Mouse (Mus musculus) layer of hippocampus, adult 9-10 months (tissue): ENCODE measurements around the gene Cxcr1.
"Not testable (repeated sequence)": the region's sequence is repeated elsewhere in the genome, so short reads cannot be mapped to it uniquely, and the experiment has no call there.

Source experiments
- DNase-seq: peaks from one replicate; pipeline ENCODE4 v3.0.0; 2022; ENCODE audit warnings: low spot score

Gene Cxcr1

GRCm38 (mm10) chr1:74195961-74196360 lies 1.5 kb upstream of the Cxcr1 start:
- no peak for DNase-seq

DNA sequence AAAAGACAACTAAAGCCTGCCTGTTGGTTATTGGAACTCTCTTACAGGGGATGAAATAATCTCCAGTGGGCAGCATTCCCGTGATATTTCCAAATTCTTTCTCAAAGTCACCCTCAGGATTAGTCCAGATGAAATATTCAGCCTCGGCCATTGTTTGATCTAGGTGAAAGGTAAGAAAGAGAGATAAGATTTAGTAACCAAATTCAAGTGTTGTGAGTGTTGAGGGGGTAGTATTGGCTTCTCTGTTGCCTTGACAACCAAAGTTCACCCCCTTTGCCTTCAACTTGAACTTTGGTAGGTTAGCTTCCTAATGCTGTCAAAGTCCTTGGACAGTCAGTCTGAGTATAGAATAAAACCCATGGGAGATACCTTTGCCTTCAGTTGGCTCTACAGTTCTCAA lies 1.7 kb downstream of the Cxcr1 start:
- no peak for DNase-seq

DNA sequence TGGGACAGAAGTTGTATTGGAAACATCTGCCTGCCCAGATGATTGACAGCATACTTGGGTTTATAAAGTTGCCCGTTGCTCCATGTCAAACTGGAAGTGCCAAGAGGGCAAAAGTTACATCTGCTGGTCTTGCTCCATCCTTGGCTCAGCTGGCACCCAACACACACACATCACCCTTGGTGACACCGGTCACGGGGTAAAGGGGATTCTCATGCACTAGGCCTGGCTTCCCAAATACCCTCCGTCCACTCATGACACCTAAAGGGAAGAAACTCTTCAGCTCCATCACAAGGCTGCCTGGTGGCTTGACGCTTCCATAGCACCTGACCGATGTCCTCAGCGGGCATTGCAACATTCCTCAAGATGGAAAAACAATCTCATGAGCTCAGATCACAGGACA lies 4.0 kb downstream of the Cxcr1 start:
- DNase-seq, result no peak

- DNase-seq, result no peak
Observed at GRCm38 (mm10) chr1:74183006-74183405, 11.4 kb downstream of the Cxcr1 start.

DNA sequence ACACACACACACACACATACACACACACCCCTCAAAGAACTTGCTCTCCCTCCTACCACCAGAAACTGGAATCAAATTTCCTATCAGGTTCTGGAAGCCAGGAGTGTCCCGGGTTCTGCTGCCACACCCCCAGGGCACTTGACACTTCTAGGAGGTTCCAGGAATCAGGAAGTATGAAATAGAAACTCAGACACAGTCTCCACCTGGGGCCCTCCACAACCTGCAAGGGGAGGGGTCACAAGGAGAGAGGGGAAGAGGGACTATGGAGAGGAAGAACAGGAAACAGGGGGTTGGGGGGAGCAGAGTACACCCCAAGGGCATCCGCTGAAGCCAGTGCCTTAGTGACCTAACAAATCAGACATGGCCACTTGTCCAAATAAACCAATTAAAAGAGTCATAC lies 13.0 kb downstream of the Cxcr1 start:
- DNase-seq, result no peak

DNA sequence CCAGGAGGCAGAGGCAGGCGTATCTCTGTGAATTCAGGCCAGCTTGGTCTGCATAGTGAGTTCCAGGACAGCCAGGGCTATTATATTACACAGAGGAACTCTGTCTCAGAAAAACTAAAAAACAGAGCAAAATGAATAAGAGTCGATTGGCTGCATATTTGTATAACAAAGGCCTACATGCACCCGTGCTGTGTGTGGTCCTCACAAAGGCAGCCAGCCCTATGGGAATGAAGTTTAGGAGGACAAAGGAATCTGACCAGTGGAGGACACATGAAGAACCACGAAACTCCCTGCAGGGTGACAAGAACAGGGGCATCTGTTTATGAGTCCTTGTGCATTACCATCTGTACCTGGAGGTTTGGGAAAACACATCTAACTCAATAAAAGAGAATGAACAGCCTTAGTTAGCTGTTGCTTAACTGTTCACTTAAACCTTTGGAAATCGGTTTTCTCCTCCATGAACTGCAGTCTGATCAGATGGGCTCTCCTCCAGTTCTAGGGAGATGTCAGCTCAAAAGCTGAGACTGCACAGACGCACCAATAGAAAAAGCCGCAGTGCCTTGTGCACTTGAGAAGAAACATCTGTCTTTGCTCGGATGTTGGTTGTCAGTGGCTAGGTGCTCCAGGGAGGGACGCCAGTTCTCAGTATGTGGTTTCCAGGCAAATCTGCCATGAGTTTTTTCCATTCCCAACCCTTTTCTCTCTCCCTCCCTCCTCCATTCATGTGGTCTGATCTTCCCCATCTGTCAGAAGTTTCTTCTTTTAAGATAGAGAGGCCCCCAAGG lies 14.6 kb downstream of the Cxcr1 start:
- no peak for DNase-seq

GRCm38 (mm10) chr1:74178618-74179017 lies 15.8 kb downstream of the Cxcr1 start:
- no peak for DNase-seq

DNA sequence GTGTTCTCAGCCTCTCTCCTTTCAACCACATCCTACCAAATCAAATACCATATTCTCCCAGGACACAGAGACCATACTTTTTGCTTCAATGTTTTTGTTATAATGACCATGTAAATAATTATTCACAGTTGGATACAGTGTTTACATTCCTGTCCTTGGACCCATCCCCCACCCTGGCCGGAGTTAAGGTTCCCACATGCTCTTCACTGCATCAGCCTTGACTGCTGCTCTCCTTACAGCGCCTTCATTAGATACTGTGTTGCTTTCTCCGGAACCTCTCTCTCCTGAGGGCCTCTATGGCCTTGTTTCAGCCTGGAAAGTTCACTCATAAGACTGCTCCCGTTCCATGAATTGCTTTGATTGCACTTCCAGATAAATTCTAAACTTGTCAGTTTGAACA lies 18.7 kb downstream of the Cxcr1 start:
- no peak for DNase-seq

GRCm38 (mm10) chr1:74172722-74173121 lies 21.7 kb downstream of the Cxcr1 start:
- DNase-seq, result no peak

- DNase-seq, result no peak
Observed at GRCm38 (mm10) chr1:74169721-74170120, 24.7 kb downstream of the Cxcr1 start.

GRCm38 (mm10) chr1:74167136-74167535 lies 27.3 kb downstream of the Cxcr1 start:
- no peak for DNase-seq

GRCm38 (mm10) chr1:74160036-74160435 lies 34.4 kb downstream of the Cxcr1 start:
- no peak for DNase-seq

DNA sequence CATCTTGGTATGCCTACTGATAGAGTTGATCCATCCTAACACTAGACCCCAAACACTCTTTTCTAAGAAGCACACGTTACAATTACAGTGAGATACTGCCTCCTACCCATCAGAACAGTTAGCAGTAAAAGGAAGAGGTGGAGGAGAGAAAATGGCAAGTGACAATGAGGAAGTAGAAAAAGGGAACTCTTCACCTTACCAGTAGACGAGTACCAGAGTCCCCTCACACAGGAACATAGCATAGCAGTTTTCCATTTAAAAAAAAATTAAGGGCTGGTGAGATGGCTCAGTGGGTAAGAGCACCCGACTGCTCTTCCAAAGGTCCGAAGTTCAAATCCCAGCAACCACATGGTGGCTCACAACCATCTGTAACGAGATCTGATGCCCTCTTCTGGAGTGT lies 34.8 kb downstream of the Cxcr1 start:
- DNase-seq, result not testable (repeated sequence)

DNA sequence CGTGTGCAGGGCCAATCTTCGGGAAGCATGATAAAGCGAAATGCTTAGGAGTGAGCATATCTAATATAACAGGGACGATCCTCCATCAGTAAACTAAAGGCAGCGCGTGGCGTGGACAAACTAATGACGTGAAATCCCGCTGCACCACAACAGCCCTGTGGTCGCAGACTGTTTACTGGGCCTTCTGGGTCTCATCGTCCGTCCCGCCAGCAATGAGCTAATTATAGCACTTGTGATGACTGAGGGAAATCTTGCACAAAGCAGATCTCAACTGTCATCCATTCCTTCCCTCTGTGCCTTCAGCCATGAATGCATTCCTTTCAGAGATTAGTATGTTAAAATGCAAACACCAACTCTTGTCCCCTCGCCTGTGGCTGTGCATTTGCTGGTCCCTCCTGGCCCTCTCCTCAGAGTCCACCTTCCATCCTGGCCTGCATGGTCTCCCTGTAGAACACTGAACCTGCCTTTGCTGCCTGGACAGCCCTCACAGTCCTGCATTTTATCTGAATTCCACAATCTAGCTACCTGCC lies 38.0 kb downstream of the Cxcr1 start:
- DNase-seq, result no peak

DNA sequence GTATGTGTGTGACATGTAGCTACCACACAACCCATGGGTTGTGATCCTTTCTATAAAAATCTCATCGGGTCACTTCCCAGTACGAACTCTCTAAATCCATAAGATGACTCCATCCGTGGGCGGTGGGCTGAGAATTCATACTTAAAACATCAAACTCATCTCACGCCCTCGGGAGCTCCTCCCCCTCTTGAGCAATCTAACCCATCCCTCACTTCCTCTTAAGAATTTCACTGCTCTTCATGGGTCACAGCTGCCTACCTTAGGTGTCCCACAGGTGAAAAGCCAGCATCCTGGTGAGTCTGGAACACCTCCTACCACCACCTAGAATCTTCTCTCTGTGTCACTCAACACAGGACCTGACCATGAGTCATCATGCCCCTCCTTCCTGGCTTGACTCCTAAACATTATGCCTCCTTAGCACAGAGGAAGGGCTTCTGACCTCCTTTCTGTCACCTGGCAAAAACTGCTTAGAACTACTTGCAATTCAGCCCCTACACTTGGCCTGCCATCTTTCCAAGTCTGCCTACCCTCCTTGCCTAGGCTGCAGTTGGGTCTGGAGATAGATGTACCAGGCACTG lies 38.9 kb downstream of the Cxcr1 start:
- DNase-seq, result no peak

DNA sequence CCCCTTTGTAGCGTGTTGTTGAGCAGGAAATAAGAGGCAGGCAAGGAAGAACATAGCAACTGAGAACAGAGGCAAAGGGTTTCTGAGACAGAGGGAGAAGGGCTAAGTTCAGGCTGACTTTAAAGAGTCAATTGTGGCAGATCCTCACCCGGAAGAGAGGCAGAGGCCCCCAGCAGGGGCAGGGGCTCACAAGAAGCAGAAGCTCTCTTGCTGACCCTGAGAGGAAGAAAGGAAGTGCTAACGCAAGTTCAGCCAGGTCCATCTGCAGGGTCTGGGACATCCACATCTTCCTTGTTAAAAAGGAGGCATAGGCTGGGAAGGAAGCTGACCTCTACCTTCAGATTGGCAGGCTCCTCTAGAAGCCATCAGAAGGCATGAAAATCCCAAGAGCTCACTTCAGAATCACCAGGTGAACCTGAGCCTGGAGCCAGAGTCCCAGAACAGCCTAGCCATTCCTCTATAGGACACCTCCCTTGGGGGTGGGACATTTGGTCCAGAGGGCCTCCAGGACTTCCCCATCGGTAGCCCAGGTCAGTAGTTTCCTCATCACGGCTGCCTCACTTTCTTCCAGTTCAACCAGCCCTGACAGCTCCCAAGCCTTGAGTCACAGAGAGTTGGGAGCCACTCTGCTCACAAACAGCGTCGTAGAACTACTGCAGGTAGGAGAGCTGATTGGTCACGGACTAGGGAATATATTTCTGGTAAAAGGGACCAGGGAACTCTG lies 40.8 kb downstream of the Cxcr1 start, which contains the start of gene Cxcr2:
Gene Cxcr2, plus strand, starts transcription at position 529 of the 724 bp plus-strand sequence.
- DNase-seq, result no peak

DNA sequence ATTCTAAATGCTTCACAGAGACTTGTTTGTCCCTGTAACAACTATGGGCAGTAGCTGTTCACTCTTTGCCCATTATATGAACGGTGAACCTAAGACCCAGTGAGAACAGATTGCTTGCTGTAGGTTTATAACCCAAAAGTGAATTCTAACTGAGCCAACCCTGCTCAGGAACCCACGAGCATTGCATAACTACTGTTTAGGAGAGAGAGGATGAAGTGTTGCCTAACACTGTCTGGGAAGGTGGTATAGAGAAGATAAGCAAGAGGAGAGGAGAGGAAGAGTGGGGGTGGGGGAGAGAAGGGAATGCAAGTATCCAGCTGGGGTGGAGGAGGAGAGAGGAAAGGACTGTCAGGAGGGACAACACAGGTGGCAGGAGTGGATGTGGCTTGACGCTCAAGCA lies 43.3 kb downstream of the Cxcr1 start:
- no peak for DNase-seq

DNA sequence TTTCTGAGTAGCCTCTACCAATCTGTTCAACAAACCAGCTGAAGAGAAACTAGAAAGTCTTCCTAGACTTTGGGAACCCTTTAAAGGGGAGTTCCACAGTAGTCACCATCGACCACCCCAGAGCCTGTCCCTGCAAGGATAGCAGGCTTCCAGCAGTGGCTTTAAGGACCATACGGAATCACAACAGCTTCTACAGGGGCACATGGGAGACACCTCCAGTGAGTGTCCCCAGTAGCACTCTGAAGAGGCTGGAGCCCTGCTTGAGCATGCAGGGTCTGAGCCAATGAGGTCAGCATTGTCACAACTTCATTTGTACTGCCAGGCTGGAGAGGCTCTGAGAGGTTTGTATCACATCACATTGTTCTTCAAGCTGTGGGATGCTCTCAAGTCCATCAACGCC lies 44.3 kb downstream of the Cxcr1 start:
- no peak for DNase-seq

- no peak for DNase-seq
Observed at GRCm38 (mm10) chr1:74149106-74149885, 45.1 kb downstream of the Cxcr1 start.
